Mouse (Mus musculus) forebrain, embryonic 16.5 days (tissue): Measurements from ENCODE around the gene Sypl. TPM values are rescaled to one million over a fixed set of nuclear protein-coding genes. Genes with fewer than 3 reads are reported as not detected.

Source experiments
- ATAC-seq: fragments of 200-750 bp; cut with Nextera tagmentation; 2 replicates; pipeline ENCODE4 v1.8.0; 2017; ENCODE audit warnings: mild to moderate bottlenecking, moderate library complexity
- H3K27ac ChIP-seq: fragments of 300-500 bp; sonication (generic); 2 replicates; pipeline ENCODE4 v1.5.1; 2014; ENCODE audit warnings: low read length, control low read depth
- H3K27me3 ChIP-seq: fragments of 300-500 bp; sonication (generic); replicated peaks from 2 replicates; pipeline ENCODE4 v1.6.1; 2014; ENCODE audit warnings: low read length; ENCODE audit not compliant: control insufficient read depth, insufficient read depth
- H3K36me3 ChIP-seq: fragments of 300-500 bp; sonication (generic); 2 replicates; pipeline ENCODE4 v1.6.1; 2014; ENCODE audit not compliant: control insufficient read depth, insufficient read depth
- H3K4me1 ChIP-seq: fragments of 300-500 bp; sonication (generic); replicated peaks from 2 replicates; pipeline ENCODE4 v1.6.1; 2014; ENCODE audit warnings: low read length; ENCODE audit not compliant: control insufficient read depth, insufficient read depth
- H3K4me2 ChIP-seq: fragments of 300-500 bp; sonication (generic); 2 replicates; pipeline ENCODE4 v1.6.1; 2014; ENCODE audit warnings: mild to moderate bottlenecking, low read length, control low read depth
- H3K4me3 ChIP-seq: fragments of 300-500 bp; sonication (generic); replicated peaks from 2 replicates; pipeline ENCODE4 v1.5.1; 2014; ENCODE audit warnings: mild to moderate bottlenecking, low read length, control low read depth
- H3K9ac ChIP-seq: fragments of 300-500 bp; sonication (generic); replicated peaks from 2 replicates; pipeline ENCODE4 v1.6.1; 2014; ENCODE audit warnings: low read depth, low read length, control low read depth
- H3K9me3 ChIP-seq: fragments of 300-500 bp; sonication (generic); 2 replicates; pipeline ENCODE4 v1.6.1; 2016; ENCODE audit warnings: low read length; ENCODE audit not compliant: control insufficient read depth
- WGBS: fragments of 180-500 bp; shearing (Covaris S2); extraction: QIAGEN DNeasy Blood & Tissue Kit; methylation state at CpG from one replicate; pipeline ENCODE4 v1.1.7; 2014; 5-methylcytosine and 5-hydroxymethylcytosine counted together
- polyA plus RNA-seq: library from polyadenylated mRNA; unstranded; fragments of >200 nt; fragmentation: Nextera tagmentation; extraction: Ambion mirVana; gene quantifications from 2 replicates; pipeline ENCODE4 v1.2.1, GENCODE M21; 2015

Gene Sypl
- polyA plus RNA-seq, result 37.8 and 47.8 TPM in 2 replicates

DNA sequence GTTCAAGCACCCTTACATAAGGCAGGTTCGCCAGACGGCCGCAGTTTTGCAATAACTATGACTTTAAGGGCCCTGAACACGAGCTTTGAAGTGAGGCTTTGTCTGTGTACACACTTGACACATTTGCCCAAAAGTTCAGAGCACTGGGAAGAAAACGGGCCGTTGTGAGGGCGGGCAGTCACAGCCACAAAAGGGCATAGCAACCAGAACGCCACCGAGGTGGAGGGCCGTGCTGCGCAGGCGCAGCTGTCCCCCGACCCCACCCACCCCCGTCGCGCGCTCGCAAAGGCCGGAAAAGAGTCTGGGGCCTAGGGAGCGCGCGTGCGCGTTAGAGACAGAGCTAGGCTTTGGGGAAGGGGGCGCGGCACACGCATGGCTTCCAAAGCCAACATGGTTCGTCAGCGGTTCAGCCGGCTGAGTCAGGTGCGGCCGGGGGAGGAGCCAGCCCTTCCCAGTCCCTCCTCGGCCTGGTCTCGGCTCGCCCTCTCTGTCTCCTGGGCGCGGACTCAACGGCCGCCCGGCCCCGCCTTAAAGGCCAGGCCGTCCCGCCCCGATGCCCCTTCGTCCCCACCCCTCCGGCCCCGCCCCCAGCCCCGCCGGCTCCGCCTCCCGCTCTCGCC, at the start of gene Sypl:
Sypl (plus strand) TSS at position 296 of the 620 bp plus-strand sequence.
- Histone ChIP-seq H3K27me3 (no peaks in the 10 kb centered on the region), H3K4me2 (peak within 1 kb of the TSS; percentile 77), H3K27ac (peak within 1 kb of the TSS; percentile 97), H3K9ac (peak within 1 kb of the TSS; percentile 80), H3K4me1 (peaks cover 9% of the 10 kb centered on the region), H3K4me3 (peak within 1 kb of the TSS; percentile 83), H3K36me3 (no peaks in the 10 kb centered on the region), H3K9me3 (no peaks in the 10 kb centered on the region)
- under 1% methylated on average over 42 of the region's 52 CpGs for WGBS
- ATAC-seq, result peak; percentile 96

DNA sequence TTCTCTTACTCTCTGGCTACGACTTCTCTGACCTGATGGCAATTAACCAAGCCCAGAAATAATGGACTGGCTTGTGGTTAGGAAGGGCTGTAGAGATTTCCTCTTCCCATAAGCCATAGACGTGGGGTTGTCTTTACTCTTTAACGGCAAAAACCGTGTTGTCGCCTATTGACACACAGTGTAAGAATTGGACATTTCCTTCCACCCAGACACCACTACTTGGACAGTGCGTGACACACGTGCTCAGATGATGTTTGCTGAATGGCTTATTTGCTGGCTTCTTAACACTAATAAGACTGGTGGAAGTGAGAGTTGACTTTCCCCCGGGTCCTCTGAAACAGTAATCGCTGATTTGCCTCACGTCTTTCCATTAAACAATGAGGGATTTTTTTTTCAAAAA, 44.0 kb upstream of the Sypl start:
- H3K4me3 ChIP-seq, result no peak overlapping the region
- no peaks in the 10 kb centered on the region for H3K9me3 ChIP-seq
- peak; percentile 37 for ATAC-seq
- peaks cover 7% of the 10 kb centered on the region; the same call in 1 of the 2 replicates for H3K27me3 ChIP-seq
- 46% methylated on average over 10 of the region's 10 CpGs for WGBS
- no peak overlapping the region for H3K4me2 ChIP-seq
- H3K36me3 ChIP-seq, result no peaks in the 10 kb centered on the region
- H3K9ac ChIP-seq, result no peak overlapping the region
- H3K4me1 ChIP-seq, result peaks cover 9% of the 10 kb centered on the region; the same call in 1 of the 2 replicates
- no peak overlapping the region for H3K27ac ChIP-seq

DNA sequence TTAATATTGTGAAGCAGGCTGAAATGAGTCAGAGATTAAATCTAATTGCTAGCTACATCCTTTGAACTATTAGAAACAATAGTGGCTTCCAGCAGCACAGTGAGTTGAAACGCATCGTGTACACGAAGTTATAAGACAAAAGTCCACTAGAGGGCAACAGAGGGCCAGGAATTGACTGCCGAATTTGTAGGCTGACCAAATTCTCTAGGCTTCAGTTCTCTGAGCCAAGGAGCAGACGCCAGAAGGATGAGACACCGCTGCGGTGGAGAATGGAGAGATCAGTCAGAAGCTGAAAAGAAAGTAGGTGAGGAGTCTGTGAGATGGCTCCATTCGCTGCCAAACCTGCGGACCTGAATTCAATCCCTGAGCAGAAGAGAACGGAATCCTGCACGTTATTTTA, 43.6 kb upstream of the Sypl start:
- Histone ChIP-seq H3K27ac (no peak overlapping the region), H3K27me3 (peaks cover 7% of the 10 kb centered on the region; the same call in 1 of the 2 replicates), H3K4me1 (peaks cover 9% of the 10 kb centered on the region; the same call in 1 of the 2 replicates), H3K4me3 (peak overlapping the region; percentile 18), H3K4me2 (peak overlapping the region; percentile 49), H3K9ac (peak overlapping the region; percentile 41; the same call in 1 of the 2 replicates), H3K36me3 (no peaks in the 10 kb centered on the region), H3K9me3 (no peaks in the 10 kb centered on the region)
- WGBS, result 8% methylated on average over 11 of the region's 11 CpGs
- peak; percentile 86 for ATAC-seq

DNA sequence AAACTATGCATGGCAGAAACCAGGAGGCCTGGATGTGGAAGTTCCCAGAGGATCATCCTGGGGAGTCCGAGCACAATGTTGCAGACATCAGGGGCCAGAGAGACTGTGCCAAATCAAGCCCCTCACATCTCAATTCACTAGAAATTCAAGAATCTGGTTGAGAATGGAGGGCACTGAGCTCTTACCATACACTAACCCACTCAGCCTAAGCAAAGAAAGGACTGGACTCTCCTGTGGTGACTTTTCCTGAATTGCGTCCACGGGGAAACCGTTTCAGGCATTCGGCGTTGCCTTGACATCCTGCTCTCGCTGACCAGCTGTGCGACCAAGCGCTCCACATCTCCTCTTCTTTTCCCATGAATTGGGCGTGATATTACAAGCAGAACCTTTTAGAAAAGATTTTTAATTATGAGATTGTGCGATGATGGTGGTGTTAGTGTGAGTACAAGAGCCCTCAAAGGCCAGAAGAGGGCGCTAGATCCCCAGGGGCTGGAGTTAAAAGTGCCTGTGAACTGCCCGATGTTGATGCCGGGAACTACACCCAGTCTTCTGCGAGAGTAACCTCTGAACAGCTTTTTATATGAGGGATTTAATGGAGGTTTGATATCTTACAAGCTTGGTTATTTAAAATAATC, 43.0 kb upstream of the Sypl start:
- peak; percentile 66 for ATAC-seq
- H3K9ac ChIP-seq, result peak overlapping the region; percentile 41; the same call in 1 of the 2 replicates
- peaks cover 9% of the 10 kb centered on the region; the same call in 1 of the 2 replicates for H3K4me1 ChIP-seq
- peak overlapping the region; percentile 18; the same call in 1 of the 2 replicates for H3K4me3 ChIP-seq
- no peaks in the 10 kb centered on the region for H3K36me3 ChIP-seq
- H3K9me3 ChIP-seq, result no peaks in the 10 kb centered on the region
- WGBS, result 28% methylated on average over 15 of the region's 15 CpGs
- peaks cover 7% of the 10 kb centered on the region; the same call in 1 of the 2 replicates for H3K27me3 ChIP-seq
- peak overlapping the region; percentile 49 for H3K4me2 ChIP-seq
- H3K27ac ChIP-seq, result no peak overlapping the region

DNA sequence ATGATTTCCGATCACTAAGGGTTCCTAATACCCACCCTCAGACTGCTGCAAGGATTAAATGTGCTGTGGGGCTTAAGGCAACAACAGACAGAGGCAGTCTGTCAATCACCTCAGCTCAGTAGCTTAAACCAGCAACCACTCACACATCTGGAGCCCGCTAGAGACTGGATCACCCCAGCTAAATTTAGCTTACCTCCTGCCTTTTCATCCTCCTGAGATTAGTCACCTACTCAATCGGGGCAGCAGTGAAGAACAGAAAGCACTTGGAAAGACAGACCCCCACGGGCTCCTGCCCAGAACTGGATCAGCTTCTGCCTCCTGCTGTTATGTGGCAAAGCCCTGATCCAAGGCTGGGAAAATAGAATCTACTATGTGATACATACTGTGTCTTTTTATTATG, 42.1 kb upstream of the Sypl start:
- H3K27ac ChIP-seq, result no peak overlapping the region
- H3K9me3 ChIP-seq, result no peaks in the 10 kb centered on the region
- ATAC-seq, result no peak
- WGBS, result 23% methylated on average over 4 of the region's 4 CpGs
- H3K4me3 ChIP-seq, result no peak overlapping the region
- peaks cover 9% of the 10 kb centered on the region; the same call in 1 of the 2 replicates for H3K4me1 ChIP-seq
- H3K27me3 ChIP-seq, result peaks cover 7% of the 10 kb centered on the region; the same call in 1 of the 2 replicates
- no peak overlapping the region for H3K4me2 ChIP-seq
- no peak overlapping the region for H3K9ac ChIP-seq
- H3K36me3 ChIP-seq, result no peaks in the 10 kb centered on the region

DNA sequence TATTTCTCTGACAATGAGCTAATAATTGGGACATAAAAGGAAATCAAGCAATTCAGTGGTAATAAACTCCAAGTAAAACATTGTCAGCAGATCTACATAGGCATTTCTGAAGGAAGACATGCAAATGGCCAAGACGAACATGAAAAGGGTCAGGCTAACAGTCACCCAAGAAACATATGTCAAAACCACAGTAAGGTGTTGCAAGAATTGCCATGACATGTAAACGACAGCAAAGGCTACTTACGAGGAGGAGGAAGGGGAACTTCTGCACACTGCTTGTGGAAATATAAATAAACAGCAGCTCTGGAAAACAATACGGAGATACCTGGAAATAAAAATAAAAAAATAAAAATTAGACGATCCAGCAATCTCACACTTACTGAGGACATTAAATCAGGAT, 40.9 kb upstream of the Sypl start:
- ATAC-seq, result no peak
- Histone ChIP-seq H3K36me3 (no peaks in the 10 kb centered on the region), H3K9me3 (no peaks in the 10 kb centered on the region), H3K4me3 (no peak overlapping the region), H3K4me1 (peaks cover 9% of the 10 kb centered on the region; the same call in 1 of the 2 replicates), H3K9ac (no peak overlapping the region), H3K27me3 (peaks cover 7% of the 10 kb centered on the region; the same call in 1 of the 2 replicates), H3K27ac (no peak overlapping the region), H3K4me2 (no peak overlapping the region)
- 88% methylated on average over 5 of the region's 5 CpGs for WGBS

DNA sequence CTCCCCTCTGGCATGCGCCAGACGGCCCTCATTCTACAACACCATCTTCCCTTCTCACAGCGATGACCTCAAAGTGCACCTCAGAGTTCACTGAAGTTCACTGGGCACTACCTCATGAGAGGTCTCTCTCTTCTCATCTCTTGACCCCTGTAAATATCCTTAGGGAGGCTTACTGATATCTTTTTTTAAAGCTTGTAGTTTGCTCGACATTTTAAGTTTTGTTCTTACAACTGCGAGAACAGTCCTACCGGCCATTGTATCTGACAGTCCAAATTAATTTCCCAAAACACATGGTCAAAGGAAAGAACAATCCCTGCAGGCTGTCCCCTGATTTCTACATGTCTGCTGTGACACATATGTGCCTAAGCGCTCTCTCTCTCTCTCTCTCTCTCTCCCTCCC, 35.0 kb upstream of the Sypl start:
- Histone ChIP-seq H3K4me1 (no peaks in the 10 kb centered on the region), H3K9me3 (no peaks in the 10 kb centered on the region), H3K4me3 (no peak overlapping the region), H3K9ac (no peak overlapping the region), H3K36me3 (no peaks in the 10 kb centered on the region), H3K27ac (no peak overlapping the region), H3K4me2 (no peak overlapping the region), H3K27me3 (no peaks in the 10 kb centered on the region)
- ATAC-seq, result no peak
- 82% methylated on average over 7 of the region's 7 CpGs for WGBS

DNA sequence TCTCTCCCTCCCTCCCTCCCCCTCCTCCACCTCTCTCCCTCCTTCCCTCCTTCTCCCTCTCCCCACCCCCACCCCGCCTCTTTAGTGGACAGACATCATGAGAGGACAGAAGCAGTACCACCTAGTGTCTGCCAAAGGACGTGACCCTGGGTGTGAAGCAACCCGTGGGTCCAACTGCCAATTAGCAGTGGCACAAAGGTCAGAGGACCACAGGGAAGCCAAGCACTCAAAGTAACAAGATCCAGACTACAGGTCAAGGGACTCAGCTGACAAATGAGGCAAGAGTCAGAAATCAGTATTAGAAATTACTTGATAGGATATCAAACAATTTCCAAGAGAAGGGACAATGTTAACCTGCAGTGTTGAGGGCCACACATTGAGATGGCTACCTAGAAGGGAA, 34.6 kb upstream of the Sypl start:
- H3K9me3 ChIP-seq, result no peaks in the 10 kb centered on the region
- no peak for ATAC-seq

DNA sequence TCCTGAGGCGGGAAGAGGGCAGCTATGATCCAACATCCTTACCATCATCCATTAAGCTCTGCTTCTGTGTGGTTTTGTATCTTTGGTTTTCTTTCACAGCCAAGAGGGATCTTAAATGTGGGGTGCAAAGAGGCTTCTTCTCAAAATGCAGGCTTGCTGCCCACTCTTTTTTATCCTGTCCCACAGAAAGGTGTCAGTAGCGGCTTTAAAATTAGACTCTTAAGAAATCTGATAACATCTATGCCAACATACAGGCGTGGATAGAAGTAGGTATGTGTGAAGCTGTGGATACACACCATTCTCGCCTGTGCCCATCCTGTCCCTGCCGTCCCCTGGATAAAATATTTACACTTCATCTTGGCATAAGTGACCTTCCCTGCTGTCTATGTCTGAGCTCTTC, 34.2 kb upstream of the Sypl start:
- H3K9me3 ChIP-seq, result no peaks in the 10 kb centered on the region
- H3K9ac ChIP-seq, result no peak overlapping the region
- no peaks in the 10 kb centered on the region for H3K36me3 ChIP-seq
- H3K4me2 ChIP-seq, result no peak overlapping the region
- no peak overlapping the region for H3K27ac ChIP-seq
- WGBS, result 80% methylated on average over 5 of the region's 5 CpGs
- ATAC-seq, result no peak
- no peaks in the 10 kb centered on the region for H3K27me3 ChIP-seq
- H3K4me1 ChIP-seq, result no peaks in the 10 kb centered on the region
- no peak overlapping the region for H3K4me3 ChIP-seq

More for the DNA sequence above, 34.6 kb upstream of the Sypl start:
- Histone ChIP-seq H3K4me3 (no peak overlapping the region), H3K36me3 (no peaks in the 10 kb centered on the region), H3K4me2 (no peak overlapping the region), H3K4me1 (no peaks in the 10 kb centered on the region), H3K27me3 (no peaks in the 10 kb centered on the region), H3K9ac (no peak overlapping the region), H3K27ac (no peak overlapping the region)
- WGBS, result 32% methylated on average over 3 of the region's 3 CpGs
